Mouse (Mus musculus) stomach, postnatal 0 days (tissue): ENCODE data around the gene Wfdc15b.

Source experiments
- CTCF ChIP-seq: IDR thresholded peaks from 2 replicates; pipeline ENCODE4 v1.5.1; 2016; ENCODE audit warnings: antibody characterized with exemption, low read depth, mild to moderate bottlenecking, moderate library complexity
- EP300 ChIP-seq: optimal IDR thresholded peaks from 2 replicates; pipeline ENCODE3; 2016; ENCODE audit warnings: antibody characterized with exemption

DNA sequence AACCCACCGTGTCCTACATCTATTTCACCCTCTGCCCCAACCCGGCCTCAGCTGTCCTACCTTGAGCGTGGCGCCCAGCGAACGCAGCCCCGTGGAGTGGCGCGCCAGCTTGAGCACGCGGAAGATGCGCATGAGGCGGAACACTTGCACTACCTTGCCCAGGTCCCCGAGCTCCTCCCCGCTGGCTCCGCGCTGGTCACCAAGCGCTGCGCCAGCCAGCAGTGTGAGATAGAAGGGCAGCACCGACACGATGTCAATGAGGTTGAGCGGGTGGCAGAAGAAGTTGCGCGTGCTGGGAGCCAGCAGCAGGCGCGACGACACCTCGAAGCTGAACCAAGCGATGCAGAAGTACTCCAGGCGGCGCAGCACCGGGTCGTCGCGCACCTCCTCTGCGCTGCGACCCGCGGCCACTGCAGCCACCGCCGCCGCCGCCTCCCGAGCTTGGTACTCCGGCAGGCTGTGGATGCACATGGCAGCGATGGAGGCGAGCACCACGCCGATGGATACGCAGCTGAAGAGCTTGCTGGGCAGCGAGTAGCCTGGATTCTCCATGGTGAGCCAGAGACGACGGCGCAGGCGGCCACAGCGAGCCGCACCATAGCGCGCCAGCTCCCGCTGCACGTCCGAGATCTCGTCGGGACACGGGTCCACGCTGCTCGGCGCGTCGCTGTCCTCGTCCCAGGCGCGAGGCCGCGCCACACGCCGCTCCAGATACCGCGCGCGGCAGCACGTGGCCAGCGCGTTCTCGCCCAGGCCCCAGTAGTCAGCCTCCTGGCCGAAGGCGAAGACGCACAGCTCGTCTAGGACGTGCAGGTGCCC is 53.5 kb downstream of the Wfdc15b start:
- TF ChIP-seq CTCF (no peak), EP300 (no peak)
